Comparison of ENCODE assay signal across 8 mouse cellular contexts in genomic region chr19:44295741-44296140, GRCm38 (mm10). TPM values are rescaled to one million over a fixed set of nuclear protein-coding genes. Genes with fewer than 3 reads are reported as not detected.
DNase-seq lines count a peak whose midpoint lies in the region; ATAC-seq and TF ChIP-seq lines count a peak whose summit lies in the region.

No protein-coding gene starts in this region.

- peak; percentile 69 for DNase-seq in G1E (ENCODE audit: low spot score)
- peak; percentile 90 for DNase-seq in cerebellum, adult 8-10 months
- peak; percentile 86 for DNase-seq in hindbrain, embryonic 10.5 days (ENCODE audit: low spot score)
- DNase-seq in layer of hippocampus, adult 9-11 months: peak; percentile 85
- peak; percentile 94 for DNase-seq in lung, postnatal 0 days (ENCODE audit: low spot score)
- peak; percentile 69 for DNase-seq in ovary, postnatal 10 days (ENCODE audit: low spot score)
- DNase-seq in thymus, postnatal 10 days (ENCODE audit: low spot score in 2 of 2): peak; percentile 85 to 93

- H3K4me2 ChIP-seq in lung, postnatal 0 days (replicated peaks; ENCODE audit: low read depth, low read length): peak overlapping the region; percentile 70

- no peaks in the 10 kb centered on the region for H3K27me3 ChIP-seq in G1E (ENCODE audit: insufficient read depth, low read length)
- H3K27me3 ChIP-seq in hindbrain, embryonic 10.5 days (ENCODE audit: insufficient read depth, poor library complexity, severe bottlenecking): no peaks in the 10 kb centered on the region
- no peaks in the 10 kb centered on the region for H3K27me3 ChIP-seq in lung, postnatal 0 days (replicated peaks; ENCODE audit: insufficient read depth, low read length)

- H3K9ac ChIP-seq in lung, postnatal 0 days (replicated peaks; ENCODE audit: low read depth): peak overlapping the region; percentile 23; the same call in 1 of the 2 replicates

- no peak for TF ChIP-seq EP300 in lung, postnatal 0 days (IDR thresholded peaks at IDR 0.05)

- no peak for ATAC-seq in G1E (ENCODE audit: extremely low read depth, insufficient number of reproducible peaks, low FRiP score, poor library complexity, severe bottlenecking)
- peak; percentile 35; the same call in 1 of the 2 replicates for ATAC-seq in frontal cortex, adult (ENCODE audit: low TSS enrichment)
- peak; percentile 63 for ATAC-seq in lung, postnatal 0 days

- H3K4me1 ChIP-seq in G1E (ENCODE audit: insufficient read depth, low read depth, low read length): peaks cover 67% of the 10 kb centered on the region
- H3K4me1 ChIP-seq in hindbrain, embryonic 10.5 days (replicated peaks): peaks cover 84% of the 10 kb centered on the region
- H3K4me1 ChIP-seq in lung, postnatal 0 days (ENCODE audit: insufficient read depth, low read depth, low read length): peaks cover 43% of the 10 kb centered on the region

- H3K9me3 ChIP-seq in G1E (replicated peaks): no peaks in the 10 kb centered on the region
- no peaks in the 10 kb centered on the region for H3K9me3 ChIP-seq in hindbrain, embryonic 10.5 days
- no peaks in the 10 kb centered on the region for H3K9me3 ChIP-seq in lung, postnatal 0 days (ENCODE audit: low read length)

- 7% methylated on average over 4 of the region's 4 CpGs for WGBS in hindbrain, embryonic 10.5 days
- WGBS in lung, postnatal 0 days: 1% methylated on average over 4 of the region's 4 CpGs

- peak; percentile 98 for TF ChIP-seq CTCF in G1E (IDR thresholded peaks at IDR 0.05; ENCODE audit: low read depth, low read length)
- TF ChIP-seq CTCF in lung, postnatal 0 days (IDR thresholded peaks at IDR 0.05): peak; percentile 100

- peak overlapping the region; percentile 75 for H3K4me3 ChIP-seq in G1E (ENCODE audit: low read depth, low read length)
- H3K4me3 ChIP-seq in hindbrain, embryonic 10.5 days: peak overlapping the region; percentile 94
- H3K4me3 ChIP-seq in lung, postnatal 0 days (ENCODE audit: low read depth, low read length): peak overlapping the region; percentile 67

- H3K27ac ChIP-seq in hindbrain, embryonic 10.5 days: peak overlapping the region; percentile 99
- peak overlapping the region; percentile 80 for H3K27ac ChIP-seq in lung, postnatal 0 days (ENCODE audit: low read length)

- peaks cover 57% of the 10 kb centered on the region for H3K36me3 ChIP-seq in G1E (replicated peaks)
- H3K36me3 ChIP-seq in hindbrain, embryonic 10.5 days: peaks cover 60% of the 10 kb centered on the region
- H3K36me3 ChIP-seq in lung, postnatal 0 days (ENCODE audit: insufficient read depth, low read length): peaks cover 11% of the 10 kb centered on the region; the same call in 1 of the 2 replicates

RNA-seq across cellular contexts. Expression of gene Scd2, which starts 2.3 kb away (rescaled TPM):
- total RNA-seq in G1E (2014; fragmentation: Nextera tagmentation) (710 and 771 TPM in 2 replicates), G1E (2017) (537 and 649 TPM in 2 replicates)
- polyA plus RNA-seq in G1E (2012): 63.8 and 97.6 TPM in 2 replicates
- 333 and 352 TPM in 2 replicates for polyA plus RNA-seq in hindbrain, embryonic 10.5 days (2016; fragmentation: Nextera tagmentation; extraction: Ambion mirVana)
- 99.3 and 118 TPM in 2 replicates for polyA plus RNA-seq in lung, postnatal 0 days (2015; fragmentation: Nextera tagmentation; extraction: Ambion mirVana)

RNA-seq across cellular contexts. Expression of gene Scd4, which starts 37.2 kb away (rescaled TPM):
- total RNA-seq in G1E (2014; fragmentation: Nextera tagmentation) (0.23 TPM in 1 of 2 replicates, not detected in the other), G1E (2017) (0.44 and 0.76 TPM in 2 replicates)
- 0.10 and 0.13 TPM in 2 replicates for polyA plus RNA-seq in G1E (2012)
- polyA plus RNA-seq in hindbrain, embryonic 10.5 days (2016; fragmentation: Nextera tagmentation; extraction: Ambion mirVana): 0.09 TPM in 1 of 2 replicates, not detected in the other
- polyA plus RNA-seq in lung, postnatal 0 days (2015; fragmentation: Nextera tagmentation; extraction: Ambion mirVana): 0.53 and 0.60 TPM in 2 replicates
